Mouse (Mus musculus): Measurements from ENCODE around the gene Nfkbia. TPM values are rescaled to one million over a fixed set of nuclear protein-coding genes. Genes with fewer than 3 reads are reported as not detected.

The Nfkbia gene
- polyA plus RNA-seq, 1 experiment from 2014 or later: 49.6 TPM

- H3K27ac ChIP-seq (replicated peaks; ENCODE audit: low read depth, low read length): peak overlapping the region; percentile 98
- under 1% methylated on average over 12 of the region's 12 CpGs for WGBS
- no peak for DNase-seq
- H3K4me1 ChIP-seq (ENCODE audit: control insufficient read depth, insufficient read depth, low read length): peaks cover 13% of the 10 kb centered on the region
- no peaks in the 10 kb centered on the region for H3K9me3 ChIP-seq (ENCODE audit: control insufficient read depth, low read length)
- peak overlapping the region; percentile 97 for H3K9ac ChIP-seq (replicated peaks; ENCODE audit: low read length)
- H3K4me2 ChIP-seq (ENCODE audit: low read length): peak overlapping the region; percentile 59
- ATAC-seq (ENCODE audit: low FRiP score, low TSS enrichment): no peak
- H3K4me3 ChIP-seq (replicated peaks; ENCODE audit: low read depth, low read length): peak overlapping the region; percentile 89
- no peaks in the 10 kb centered on the region for H3K27me3 ChIP-seq (ENCODE audit: control insufficient read depth, insufficient read depth, low read length)
- peaks cover 30% of the 10 kb centered on the region for H3K36me3 ChIP-seq (ENCODE audit: control insufficient read depth, insufficient read depth, low read length)
These were observed 494 bp upstream of the Nfkbia start for GRCm38 (mm10) chr12:55492941-55493340.

- DNase-seq (peak; percentile 93), ATAC-seq (ENCODE audit: low FRiP score, low TSS enrichment) (peak; percentile 83)
- H3K4me2 ChIP-seq (ENCODE audit: low read length): peak overlapping the region; percentile 59
- no peaks in the 10 kb centered on the region for H3K9me3 ChIP-seq (ENCODE audit: control insufficient read depth, low read length)
- WGBS: 2% methylated on average over 48 of the region's 57 CpGs
- peak overlapping the region; percentile 89 for H3K4me3 ChIP-seq (replicated peaks; ENCODE audit: low read depth, low read length)
- peaks cover 13% of the 10 kb centered on the region for H3K4me1 ChIP-seq (ENCODE audit: control insufficient read depth, insufficient read depth, low read length)
- no peaks in the 10 kb centered on the region for H3K27me3 ChIP-seq (ENCODE audit: control insufficient read depth, insufficient read depth, low read length)
- peaks cover 38% of the 10 kb centered on the region for H3K36me3 ChIP-seq (ENCODE audit: control insufficient read depth, insufficient read depth, low read length)
- peak overlapping the region; percentile 97 for H3K9ac ChIP-seq (replicated peaks; ENCODE audit: low read length)
- peak overlapping the region; percentile 98 for H3K27ac ChIP-seq (replicated peaks; ENCODE audit: low read depth, low read length)
These were observed 797 bp downstream of the Nfkbia start for GRCm38 (mm10) chr12:55491516-55492183.

GRCm38 (mm10) chr12:55490722-55491449, 1.6 kb downstream of the Nfkbia start:
- Histone ChIP-seq H3K4me3 (replicated peaks; ENCODE audit: low read depth, low read length) (peak overlapping the region; percentile 89), H3K36me3 (ENCODE audit: control insufficient read depth, insufficient read depth, low read length) (peaks cover 39% of the 10 kb centered on the region), H3K4me2 (ENCODE audit: low read length) (peak overlapping the region; percentile 59), H3K9ac (replicated peaks; ENCODE audit: low read length) (peak overlapping the region; percentile 97), H3K27me3 (ENCODE audit: control insufficient read depth, insufficient read depth, low read length) (no peaks in the 10 kb centered on the region), H3K4me1 (ENCODE audit: control insufficient read depth, insufficient read depth, low read length) (peaks cover 13% of the 10 kb centered on the region), H3K27ac (replicated peaks; ENCODE audit: low read depth, low read length) (peak overlapping the region; percentile 98), H3K9me3 (ENCODE audit: control insufficient read depth, low read length) (no peaks in the 10 kb centered on the region)
- 86% methylated on average over 13 of the region's 13 CpGs for WGBS
- DNase-seq (no peak), ATAC-seq (ENCODE audit: low FRiP score, low TSS enrichment) (no peak)

- Histone ChIP-seq H3K4me2 (ENCODE audit: low read length) (peak overlapping the region; percentile 59; the same call in 1 of the 2 replicates), H3K9ac (replicated peaks; ENCODE audit: low read length) (no peak overlapping the region), H3K9me3 (ENCODE audit: control insufficient read depth, low read length) (no peaks in the 10 kb centered on the region), H3K4me1 (ENCODE audit: control insufficient read depth, insufficient read depth, low read length) (peaks cover 13% of the 10 kb centered on the region), H3K27ac (replicated peaks; ENCODE audit: low read depth, low read length) (no peak overlapping the region), H3K4me3 (replicated peaks; ENCODE audit: low read depth, low read length) (no peak overlapping the region), H3K27me3 (ENCODE audit: control insufficient read depth, insufficient read depth, low read length) (no peaks in the 10 kb centered on the region), H3K36me3 (ENCODE audit: control insufficient read depth, insufficient read depth, low read length) (peaks cover 39% of the 10 kb centered on the region)
- DNase-seq (no peak), ATAC-seq (ENCODE audit: low FRiP score, low TSS enrichment) (no peak)
- 92% methylated on average over 14 of the region's 14 CpGs for WGBS
These were observed 2.3 kb downstream of the Nfkbia start for GRCm38 (mm10) chr12:55489986-55490721.

- ATAC-seq (ENCODE audit: low FRiP score, low TSS enrichment) (no peak), DNase-seq (no peak)
- no peaks in the 10 kb centered on the region for H3K9me3 ChIP-seq (ENCODE audit: control insufficient read depth, low read length)
- H3K9ac ChIP-seq (replicated peaks; ENCODE audit: low read length): no peak overlapping the region
- peaks cover 39% of the 10 kb centered on the region for H3K36me3 ChIP-seq (ENCODE audit: control insufficient read depth, insufficient read depth, low read length)
- no peak overlapping the region for H3K27ac ChIP-seq (replicated peaks; ENCODE audit: low read depth, low read length)
- H3K4me1 ChIP-seq (ENCODE audit: control insufficient read depth, insufficient read depth, low read length): peaks cover 13% of the 10 kb centered on the region
- H3K4me3 ChIP-seq (replicated peaks; ENCODE audit: low read depth, low read length): no peak overlapping the region
- 90% methylated on average over 13 of the region's 13 CpGs for WGBS
- no peak overlapping the region for H3K4me2 ChIP-seq (ENCODE audit: low read length)
- H3K27me3 ChIP-seq (ENCODE audit: control insufficient read depth, insufficient read depth, low read length): no peaks in the 10 kb centered on the region
These were observed 3.6 kb downstream of the Nfkbia start for GRCm38 (mm10) chr12:55488661-55489447.

- H3K9ac ChIP-seq (replicated peaks; ENCODE audit: low read length): no peak overlapping the region
- DNase-seq (no peak), ATAC-seq (ENCODE audit: low FRiP score, low TSS enrichment) (no peak)
- no peaks in the 10 kb centered on the region for H3K27me3 ChIP-seq (ENCODE audit: control insufficient read depth, insufficient read depth, low read length)
- peaks cover 9% of the 10 kb centered on the region for H3K4me1 ChIP-seq (ENCODE audit: control insufficient read depth, insufficient read depth, low read length)
- H3K27ac ChIP-seq (replicated peaks; ENCODE audit: low read depth, low read length): no peak overlapping the region
- 97% methylated on average over 7 of the region's 7 CpGs for WGBS
- no peak overlapping the region for H3K4me2 ChIP-seq (ENCODE audit: low read length)
- H3K36me3 ChIP-seq (ENCODE audit: control insufficient read depth, insufficient read depth, low read length): peaks cover 39% of the 10 kb centered on the region
- no peak overlapping the region for H3K4me3 ChIP-seq (replicated peaks; ENCODE audit: low read depth, low read length)
- H3K9me3 ChIP-seq (ENCODE audit: control insufficient read depth, low read length): no peaks in the 10 kb centered on the region
These were observed 4.4 kb downstream of the Nfkbia start for GRCm38 (mm10) chr12:55487843-55488660.

- Histone ChIP-seq H3K27ac (replicated peaks; ENCODE audit: low read depth, low read length) (no peak overlapping the region), H3K4me3 (replicated peaks; ENCODE audit: low read depth, low read length) (no peak overlapping the region), H3K4me1 (ENCODE audit: control insufficient read depth, insufficient read depth, low read length) (peaks cover 7% of the 10 kb centered on the region), H3K36me3 (ENCODE audit: control insufficient read depth, insufficient read depth, low read length) (peaks cover 39% of the 10 kb centered on the region), H3K27me3 (ENCODE audit: control insufficient read depth, insufficient read depth, low read length) (no peaks in the 10 kb centered on the region), H3K4me2 (ENCODE audit: low read length) (no peak overlapping the region), H3K9ac (replicated peaks; ENCODE audit: low read length) (no peak overlapping the region), H3K9me3 (ENCODE audit: control insufficient read depth, low read length) (no peaks in the 10 kb centered on the region)
- ATAC-seq (ENCODE audit: low FRiP score, low TSS enrichment) (no peak), DNase-seq (no peak)
- 83% methylated on average over 18 of the region's 18 CpGs for WGBS
These were observed 5.3 kb downstream of the Nfkbia start for GRCm38 (mm10) chr12:55486923-55487674.
